Comparison of ENCODE assay signal across 16 mouse cellular contexts in the genomic region with DNA sequence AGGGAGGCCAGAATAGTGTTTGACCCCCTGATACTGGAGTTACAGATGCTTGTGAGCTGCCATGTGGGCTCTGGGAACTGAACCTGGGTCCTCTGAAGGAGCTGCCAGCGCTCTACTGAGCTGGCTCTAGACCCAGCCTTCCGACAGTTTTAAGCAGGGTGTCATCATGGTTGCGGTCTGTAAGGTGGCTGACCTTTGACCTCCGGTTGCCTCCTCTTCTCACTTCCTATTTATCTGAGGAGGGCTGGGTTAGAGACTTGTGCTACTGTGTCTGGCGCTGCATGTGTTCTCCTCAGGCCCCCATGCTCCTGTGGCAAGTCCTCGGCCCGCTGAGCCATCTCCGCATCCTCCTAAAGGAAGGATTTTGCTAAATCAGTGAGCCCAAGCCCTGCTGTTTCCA. TPM values are rescaled to one million over a fixed set of nuclear protein-coding genes. Genes with fewer than 3 reads are reported as not detected.
DNase-seq lines count a peak whose midpoint lies in the region; ATAC-seq and TF ChIP-seq lines count a peak whose summit lies in the region.
"Had no signal": no experiment of that assay in that cellular context is flagged by ENCODE, and none has a peak within 500 bp of the region (broad histone marks: within the 10 kb centered on the region; RNA-seq: fewer than 3 reads in every experiment).

No protein-coding gene starts in this region.

- H3K4me1 ChIP-seq in forebrain, embryonic 12.5 days, result peaks cover 32% of the 10 kb centered on the region
- peaks cover 6% of the 10 kb centered on the region; the same call in 1 of the 2 replicates for H3K4me1 ChIP-seq in forebrain, embryonic 11.5 days (replicated peaks; ENCODE audit: control insufficient read depth, insufficient read depth, low read length)
- peaks cover 27% of the 10 kb centered on the region for H3K4me1 ChIP-seq in liver, embryonic 11.5 days (replicated peaks; ENCODE audit: control insufficient read depth, insufficient read depth, low read length)
- peaks cover 32 to 90% of the 10 kb centered on the region in 2 experiments for H3K4me1 ChIP-seq in CH12.LX (ENCODE audit: control insufficient read depth in 1 of 2, insufficient read depth in 2 of 2)
- H3K4me1 ChIP-seq in midbrain, embryonic 15.5 days, result peaks cover 17% of the 10 kb centered on the region

- no peaks in the 10 kb centered on the region for H3K36me3 ChIP-seq in forebrain, embryonic 12.5 days (replicated peaks)
- H3K36me3 ChIP-seq in forebrain, embryonic 11.5 days (ENCODE audit: control insufficient read depth, insufficient read depth, low read length), result no peaks in the 10 kb centered on the region
- no peaks in the 10 kb centered on the region for H3K36me3 ChIP-seq in liver, embryonic 11.5 days (ENCODE audit: control insufficient read depth, insufficient read depth, low read length)
- H3K36me3 ChIP-seq in CH12.LX (replicated peaks in 1 of 2; ENCODE audit: control insufficient read depth in 1 of 2, insufficient read depth in 1 of 2, low read length in 1 of 2), result peaks cover 5 to 36% of the 10 kb centered on the region in 2 experiments
- H3K36me3 ChIP-seq in midbrain, embryonic 15.5 days (replicated peaks), result no peaks in the 10 kb centered on the region

- no peaks in the 10 kb centered on the region for H3K9me3 ChIP-seq in forebrain, embryonic 12.5 days
- H3K9me3 ChIP-seq in forebrain, embryonic 11.5 days (ENCODE audit: control insufficient read depth, low read length), result no peaks in the 10 kb centered on the region
- H3K9me3 ChIP-seq in liver, embryonic 11.5 days (ENCODE audit: control insufficient read depth, low read length), result no peaks in the 10 kb centered on the region
- no peaks in the 10 kb centered on the region for H3K9me3 ChIP-seq in CH12.LX (replicated peaks; ENCODE audit: low read length)
- no peaks in the 10 kb centered on the region for H3K9me3 ChIP-seq in midbrain, embryonic 15.5 days

- 0 out of 2 replicates have a peak, but pooled peaks have one; percentile 22 for TF ChIP-seq POLR2A in CH12.LX (IDR thresholded peaks at IDR 0.05; ENCODE audit: low read depth, low read length)

- ATAC-seq in forebrain, embryonic 12.5 days (ENCODE audit: low FRiP score), result no peak
- no peak for ATAC-seq in forebrain, embryonic 11.5 days (replicated peaks; ENCODE audit: low FRiP score)
- no peak for ATAC-seq in liver, embryonic 11.5 days (replicated peaks; ENCODE audit: low FRiP score)
- peak; percentile 86 for ATAC-seq in megakaryocyte, adult 5-6 weeks (ENCODE audit: poor library complexity, severe bottlenecking)
- no peak for ATAC-seq in midbrain, embryonic 15.5 days (replicated peaks)
- ATAC-seq: Patski had no signal

- no peak overlapping the region for H3K4me3 ChIP-seq in forebrain, embryonic 12.5 days (replicated peaks)
- H3K4me3 ChIP-seq in forebrain, embryonic 11.5 days (ENCODE audit: low read depth, low read length), result no peak overlapping the region
- no peak overlapping the region for H3K4me3 ChIP-seq in liver, embryonic 11.5 days (ENCODE audit: low read depth, low read length)
- H3K4me3 ChIP-seq in CH12.LX (replicated peaks in 1 of 3; ENCODE audit: low read depth in 2 of 3, low read length in 2 of 3, poor library complexity in 1 of 3), result no peak overlapping the region
- H3K4me3 ChIP-seq in midbrain, embryonic 15.5 days, result no peak overlapping the region

- no peak for DNase-seq in forebrain, embryonic 11.5 days (ENCODE audit: low spot score)
- DNase-seq in liver, embryonic 11.5 days (ENCODE audit: low spot score), result no peak
- DNase-seq in liver (no peak), CH12.LX (ENCODE audit: extremely low read depth) (peak; percentile 93)
- no peak for DNase-seq in thymus, postnatal 25 days
- DNase-seq: adrenal gland, postnatal 10 days; gastrocnemius, postnatal 10 days; heart, postnatal 14 days; kidney, adult 8-10 months; thymus, postnatal 36 days had no signal

- TF ChIP-seq EP300 in CH12.LX (IDR thresholded peaks at IDR 0.05; ENCODE audit: low read length), result no peak; the same call in 1 of the 2 replicates

- dilution Hi-C loops in CH12.LX (cut with MboI; ENCODE audit: extremely low pct_ligation_motif_present, extremely low pct_unique_long_range_greater_than_20kb, low sequenced_read_pairs), result no loop called here

- no peaks in the 10 kb centered on the region for H3K27me3 ChIP-seq in forebrain, embryonic 12.5 days
- H3K27me3 ChIP-seq in forebrain, embryonic 11.5 days (ENCODE audit: control insufficient read depth, insufficient read depth, low read length), result no peaks in the 10 kb centered on the region
- no peaks in the 10 kb centered on the region for H3K27me3 ChIP-seq in liver, embryonic 11.5 days (replicated peaks; ENCODE audit: control insufficient read depth, insufficient read depth, low read length)
- H3K27me3 ChIP-seq in CH12.LX (replicated peaks), result no peaks in the 10 kb centered on the region
- H3K27me3 ChIP-seq in midbrain, embryonic 15.5 days (replicated peaks), result no peaks in the 10 kb centered on the region
- H3K27me3 ChIP-seq: Patski had no signal

- no peak overlapping the region for H3K27ac ChIP-seq in forebrain, embryonic 12.5 days
- H3K27ac ChIP-seq in forebrain, embryonic 11.5 days (ENCODE audit: low read depth, low read length), result no peak overlapping the region
- H3K27ac ChIP-seq in liver, embryonic 11.5 days (ENCODE audit: low read depth, low read length), result peak overlapping the region; percentile 23; the same call in 1 of the 2 replicates
- peak overlapping the region; percentile 82 for H3K27ac ChIP-seq in CH12.LX (ENCODE audit: insufficient read depth, low read depth)
- no peak overlapping the region for H3K27ac ChIP-seq in midbrain, embryonic 15.5 days
- H3K27ac ChIP-seq: macrophage had no signal

- H3K79me2 ChIP-seq in CH12.LX (replicated peaks; ENCODE audit: control insufficient read depth, extremely low read depth, insufficient read depth, poor library complexity, severe bottlenecking), result peaks cover 9% of the 10 kb centered on the region

- TF ChIP-seq CTCF in CH12.LX (conservative IDR thresholded peaks at IDR 0.05 in 1 of 2, IDR thresholded peaks at IDR 0.05 in 1 of 2; ENCODE audit: low read depth in 2 of 2, low read length in 2 of 2), result no peak

- 0 out of 2 replicates have a peak overlapping the region, but pooled peaks have one; percentile 3 for H3K9ac ChIP-seq in forebrain, embryonic 12.5 days
- H3K9ac ChIP-seq in forebrain, embryonic 11.5 days (ENCODE audit: low read length), result no peak overlapping the region
- H3K9ac ChIP-seq in liver, embryonic 11.5 days (ENCODE audit: low read depth, low read length), result no peak overlapping the region
- no peak overlapping the region for H3K9ac ChIP-seq in CH12.LX (ENCODE audit: insufficient read depth, low read depth)
- no peak overlapping the region for H3K9ac ChIP-seq in midbrain, embryonic 15.5 days

- no peak overlapping the region for H3K4me2 ChIP-seq in forebrain, embryonic 12.5 days
- H3K4me2 ChIP-seq in forebrain, embryonic 11.5 days (ENCODE audit: low read depth, low read length, severe bottlenecking), result no peak overlapping the region
- 0 out of 2 replicates have a peak overlapping the region, but pooled peaks have one; percentile 5 for H3K4me2 ChIP-seq in liver, embryonic 11.5 days
- no peak overlapping the region for H3K4me2 ChIP-seq in CH12.LX (ENCODE audit: insufficient read depth, low read depth, poor library complexity, severe bottlenecking)
- H3K4me2 ChIP-seq in midbrain, embryonic 15.5 days, result no peak overlapping the region

- TF ChIP-seq RAD21 in CH12.LX (IDR thresholded peaks at IDR 0.05; ENCODE audit: low read depth, low read length), result no peak

- WGBS in forebrain, embryonic 12.5 days, result 77% methylated on average over 8 of the region's 8 CpGs
- 78% methylated on average over 8 of the region's 8 CpGs for WGBS in forebrain, embryonic 11.5 days
- 74% methylated on average over 8 of the region's 8 CpGs for WGBS in liver, embryonic 11.5 days
- WGBS in midbrain, embryonic 15.5 days, result 77% methylated on average over 8 of the region's 8 CpGs

- in situ Hi-C loops in CH12.LX (cut with MboI; ENCODE audit: low pct_ligation_motif_present, low pct_unique_long_range_greater_than_20kb, low sequenced_read_pairs), result no loop called here

TF ChIP-seq in CH12.LX, 34 proteins besides CTCF, POLR2A, EP300 and RAD21 (continues in another document):
- TF ChIP-seq BHLHE40 (IDR thresholded peaks at IDR 0.05; ENCODE audit: low read depth, low read length) (0 out of 2 replicates have a peak, but pooled peaks have one; percentile 5), ELF1 (IDR thresholded peaks at IDR 0.05; ENCODE audit: low read depth, low read length) (peak; percentile 71), ZMIZ1 (IDR thresholded peaks at IDR 0.05; ENCODE audit: low read depth, low read length) (no peak), MAZ (IDR thresholded peaks at IDR 0.05; ENCODE audit: low read depth, low read length) (no peak), MAX (IDR thresholded peaks at IDR 0.05; ENCODE audit: low read length) (peak; percentile 55), TCF12 (IDR thresholded peaks at IDR 0.05; ENCODE audit: low read depth, low read length) (peak; percentile 22; the same call in 1 of the 2 replicates), HCFC1 (IDR thresholded peaks at IDR 0.05; ENCODE audit: low read depth, low read length) (peak; percentile 34; the same call in 1 of the 2 replicates), ZKSCAN1 (IDR thresholded peaks at IDR 0.05; ENCODE audit: borderline replicate concordance, low read depth, low read length) (no peak)

RNA-seq across cellular contexts. Expression of a gene that starts 8.6 kb away (rescaled TPM):
- polyA plus RNA-seq in forebrain, embryonic 12.5 days (2016; fragmentation: Nextera tagmentation; extraction: Ambion mirVana), result 9.7 and 11.1 TPM in 2 replicates
- polyA plus RNA-seq in forebrain, embryonic 11.5 days (2014; fragmentation: Nextera tagmentation; extraction: Ambion mirVana), result 11.8 and 12.2 TPM in 2 replicates
- 19.1 and 20.6 TPM in 2 replicates for polyA plus RNA-seq in liver, embryonic 11.5 days (2014; fragmentation: Nextera tagmentation; extraction: Ambion mirVana)
- total RNA-seq in CH12.LX (2012; rRNA removed) (7.6 and 7.8 TPM in 2 replicates), CH12.LX (2014; rRNA removed) (2.3 and 3.1 TPM in 2 replicates)
- polyA plus RNA-seq in CH12.LX (2012; ENCODE audit: insufficient read length, low read depth), result 17.0 and 18.1 TPM in 2 replicates
- 89.4 and 92.0 TPM in 2 replicates for total RNA-seq in megakaryocyte, adult 5-6 weeks (2015)
- total RNA-seq in megakaryocyte, adult 5-6 weeks (2017), result 41.7 and 44.5 TPM in 2 replicates
- 24.7 and 25.1 TPM in 2 replicates for polyA plus RNA-seq in midbrain, embryonic 15.5 days (2015; fragmentation: Nextera tagmentation; extraction: Ambion mirVana)

RNA-seq across cellular contexts. Expression of a gene that starts 51.0 kb away (rescaled TPM):
- polyA plus RNA-seq in forebrain, embryonic 12.5 days (2016; fragmentation: Nextera tagmentation; extraction: Ambion mirVana), result not detected in 2 replicates
- polyA plus RNA-seq in forebrain, embryonic 11.5 days (2014; fragmentation: Nextera tagmentation; extraction: Ambion mirVana), result not detected in 2 replicates
- 1.8 and 2.6 TPM in 2 replicates for polyA plus RNA-seq in liver, embryonic 11.5 days (2014; fragmentation: Nextera tagmentation; extraction: Ambion mirVana)
- total RNA-seq in CH12.LX (2012; rRNA removed) (not detected in 2 replicates), CH12.LX (2014; rRNA removed) (not detected in 2 replicates)
- not detected in 2 replicates for polyA plus RNA-seq in CH12.LX (2012; ENCODE audit: insufficient read length, low read depth)
- not detected in 2 replicates for total RNA-seq in megakaryocyte, adult 5-6 weeks (2015)
- not detected in 2 replicates for total RNA-seq in megakaryocyte, adult 5-6 weeks (2017)
- polyA plus RNA-seq in midbrain, embryonic 15.5 days (2015; fragmentation: Nextera tagmentation; extraction: Ambion mirVana), result 0.41 TPM in 1 of 2 replicates, not detected in the other
- total RNA-seq: adrenal gland, postnatal 10 days; gastrocnemius, postnatal 10 days; heart, postnatal 14 days had no signal
- polyA plus RNA-seq: limb, embryonic 11.5 days; macrophage had no signal

Comparison
In these comparisons a context has a peak if more than half of its experiments do, and no peak if none do; other contexts are left out.
1. H3K27ac ChIP-seq: peak in liver, embryonic 11.5 days (single experiment) and CH12.LX (single experiment); none in forebrain, embryonic 12.5 days (single experiment), forebrain, embryonic 11.5 days (single experiment) and midbrain, embryonic 15.5 days (single experiment).